8 mouse cellular contexts compared by ENCODE assay signal in the genomic region with DNA sequence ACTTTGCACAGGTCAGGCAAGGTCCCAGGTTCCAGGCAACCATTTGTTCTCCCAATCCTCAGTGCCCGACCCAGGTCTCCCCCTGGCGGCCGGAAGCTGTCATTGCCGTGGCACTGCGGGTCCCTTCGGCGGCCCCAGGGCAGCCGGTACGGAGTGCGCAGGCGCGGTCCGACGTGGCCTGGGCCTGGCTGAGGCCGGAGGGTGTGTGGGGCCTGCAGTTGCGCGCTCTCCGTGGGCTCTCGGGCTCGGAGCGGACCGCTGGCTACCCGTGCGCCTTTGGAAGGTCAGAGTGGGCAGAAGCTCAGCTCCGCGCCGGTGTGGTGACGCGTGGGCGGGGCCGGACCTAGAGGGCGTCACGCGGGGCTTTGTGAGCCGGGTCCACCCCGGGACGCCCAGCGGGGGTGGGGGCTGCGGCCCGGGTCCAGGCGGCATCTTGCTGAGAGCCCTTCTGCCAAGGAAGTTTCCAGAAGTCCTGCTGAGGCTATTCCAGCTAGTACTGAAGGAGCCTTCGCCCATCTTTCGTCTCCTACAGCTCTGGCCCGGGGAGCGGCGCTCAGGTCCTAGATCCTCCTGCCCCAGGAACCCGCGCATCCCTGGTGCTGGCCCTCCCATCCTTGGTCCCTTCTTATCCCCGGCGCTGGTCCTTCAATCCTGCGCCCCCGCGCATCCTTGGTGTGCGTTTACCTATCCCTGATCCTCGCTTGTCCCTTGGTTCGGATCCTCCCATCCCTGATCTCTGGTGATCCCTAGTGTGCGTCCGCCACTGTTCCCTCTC. TPM values are rescaled to one million over a fixed set of nuclear protein-coding genes. Genes with fewer than 3 reads are reported as not detected.
DNase-seq lines count a peak whose midpoint lies in the region; ATAC-seq lines count a peak whose summit lies in the region.

TSS of gene Spg20 (plus strand) at position 174 of the 775 bp plus-strand sequence.

- peak within 1 kb of the TSS; percentile 92 for H3K27ac ChIP-seq in intestine, embryonic 14.5 days (ENCODE audit: low read depth)

- peaks cover 5% of the 10 kb centered on the region; the same call in 1 of the 2 replicates for H3K36me3 ChIP-seq in intestine, embryonic 14.5 days (ENCODE audit: control insufficient read depth, insufficient read depth, low read length)

- no peaks in the 10 kb centered on the region for H3K27me3 ChIP-seq in intestine, embryonic 14.5 days (replicated peaks; ENCODE audit: control insufficient read depth, insufficient read depth, low read length)

- intact Hi-C loops in left cerebral cortex, postnatal 14 days (cut with DNase I): loop anchor here (2.0 to 5.0 kb wide), 2 partner anchors 31 to 40 kb away; no protein-coding TSS in a partner anchor

- H3K9ac ChIP-seq in intestine, embryonic 14.5 days (ENCODE audit: low read length): peak within 1 kb of the TSS; percentile 98

- DNase-seq in adrenal gland, adult (ENCODE audit: inconsistent age in 2 of 2, low spot score in 1 of 2): peak; percentile 96 to 99
- peak; percentile 93 for DNase-seq in embryo, embryonic 10.5 days (ENCODE audit: low spot score)
- peak; percentile 92 for DNase-seq in gastrocnemius, postnatal 25 days
- peak; percentile 99 for DNase-seq in intestine, embryonic 14.5 days (ENCODE audit: low spot score)
- peak; percentile 90 to 93 for DNase-seq in left cerebral cortex, postnatal 14 days (ENCODE audit: low spot score in 2 of 2)
- peak; percentile 93 for DNase-seq in mesoderm, embryonic 11.5 days (ENCODE audit: low read depth, low spot score)
- DNase-seq in right cerebral cortex, postnatal 36 days (ENCODE audit: low spot score in 2 of 2): peak; percentile 83
- peak; percentile 87 for DNase-seq in yolk sac, embryonic 10.5 days (ENCODE audit: low spot score)

- peak within 1 kb of the TSS; percentile 88 for H3K4me3 ChIP-seq in intestine, embryonic 14.5 days (ENCODE audit: low read depth, low read length)

- H3K4me1 ChIP-seq in intestine, embryonic 14.5 days (replicated peaks; ENCODE audit: control insufficient read depth, insufficient read depth, low read length): 0 out of 2 replicates have a peak, but pooled peaks cover 5% of the 10 kb centered on the region

- peak; percentile 97 for ATAC-seq in intestine, embryonic 14.5 days (replicated peaks; ENCODE audit: low FRiP score, low TSS enrichment, low read depth)

- WGBS in intestine, embryonic 14.5 days: under 1% methylated on average over 58 of the region's 58 CpGs

- H3K4me2 ChIP-seq in intestine, embryonic 14.5 days (ENCODE audit: low read length): peak within 1 kb of the TSS; percentile 64

- no peaks in the 10 kb centered on the region for H3K9me3 ChIP-seq in intestine, embryonic 14.5 days (ENCODE audit: control insufficient read depth, low read length)

RNA-seq across cellular contexts. Expression of gene Spg20, which starts in this region (rescaled TPM):
- total RNA-seq in gastrocnemius, postnatal 25 days (2021): 10 to 100 TPM; 24.8 to 28.6 TPM
- polyA plus RNA-seq in intestine, embryonic 14.5 days (2014; fragmentation: Nextera tagmentation; extraction: Ambion mirVana): 42.8 and 47.1 TPM in 2 replicates
- 10 to 100 TPM; 16.5 to 17.0 TPM for total RNA-seq in left cerebral cortex, postnatal 14 days (2021)

Comparison
In these comparisons a context has a peak if more than half of its experiments do, and no peak if none do; other contexts are left out.
1. Peak in every context shown above with its lines: DNase-seq, ATAC-seq, H3K4me3 ChIP-seq and H3K27ac ChIP-seq.